Mouse (Mus musculus) kidney, adult 9 months (tissue): ENCODE data around the gene Tmem171.

Source experiments
- DNase-seq: peaks from one replicate; pipeline ENCODE4 v3.0.0; 2022

Tmem171 gene

GRCm38 (mm10) chr13:98694773-98695314 lies at the start of gene Tmem171:
Gene Tmem171 (minus strand): TSS chr13:98694834.
- DNase-seq, result peak; percentile 67

- DNase-seq, result no peak
These were observed 49.2 kb upstream of the Tmem171 start for GRCm38 (mm10) chr13:98743829-98744228.

GRCm38 (mm10) chr13:98743214-98743613 lies 48.6 kb upstream of the Tmem171 start:
- no peak for DNase-seq

DNA sequence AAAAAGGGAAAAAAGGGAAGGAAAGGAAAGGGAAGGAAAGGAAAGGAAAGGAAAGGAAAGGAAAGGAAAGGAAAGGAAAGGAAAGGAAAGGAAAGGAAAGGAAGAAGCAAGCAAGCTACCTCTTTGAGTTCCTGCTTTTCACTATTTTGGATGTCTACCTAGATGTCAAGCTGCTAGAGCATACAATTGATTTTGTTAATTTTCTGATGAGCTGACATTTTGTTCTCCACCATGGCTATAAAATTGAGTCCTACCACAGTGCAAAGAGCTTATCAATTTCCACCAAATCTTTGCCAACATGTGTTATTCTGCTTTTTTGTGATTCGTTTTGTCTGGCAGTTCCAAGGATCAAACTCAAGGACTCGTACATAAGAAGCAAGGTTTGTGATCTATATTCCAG lies 43.6 kb upstream of the Tmem171 start:
- no peak for DNase-seq

DNA sequence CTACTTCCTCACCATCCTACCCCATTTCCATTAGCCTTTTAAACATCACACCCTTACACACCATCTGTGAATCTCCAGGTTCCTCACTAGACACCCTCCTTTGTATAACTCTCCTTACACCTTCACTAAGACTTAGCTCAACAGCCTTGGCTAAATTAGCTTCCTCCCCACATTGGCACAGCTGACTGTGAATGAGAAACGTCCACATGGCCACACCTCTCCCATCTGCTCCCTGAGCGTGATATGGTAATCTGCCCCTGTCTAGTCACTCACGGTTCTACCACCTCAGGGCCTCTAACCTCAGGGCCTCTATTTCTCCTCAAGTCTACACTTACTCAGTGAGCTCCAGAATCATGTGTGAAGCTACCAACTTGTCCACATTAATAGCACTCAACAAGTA lies 38.7 kb upstream of the Tmem171 start:
- DNase-seq, result no peak

DNA sequence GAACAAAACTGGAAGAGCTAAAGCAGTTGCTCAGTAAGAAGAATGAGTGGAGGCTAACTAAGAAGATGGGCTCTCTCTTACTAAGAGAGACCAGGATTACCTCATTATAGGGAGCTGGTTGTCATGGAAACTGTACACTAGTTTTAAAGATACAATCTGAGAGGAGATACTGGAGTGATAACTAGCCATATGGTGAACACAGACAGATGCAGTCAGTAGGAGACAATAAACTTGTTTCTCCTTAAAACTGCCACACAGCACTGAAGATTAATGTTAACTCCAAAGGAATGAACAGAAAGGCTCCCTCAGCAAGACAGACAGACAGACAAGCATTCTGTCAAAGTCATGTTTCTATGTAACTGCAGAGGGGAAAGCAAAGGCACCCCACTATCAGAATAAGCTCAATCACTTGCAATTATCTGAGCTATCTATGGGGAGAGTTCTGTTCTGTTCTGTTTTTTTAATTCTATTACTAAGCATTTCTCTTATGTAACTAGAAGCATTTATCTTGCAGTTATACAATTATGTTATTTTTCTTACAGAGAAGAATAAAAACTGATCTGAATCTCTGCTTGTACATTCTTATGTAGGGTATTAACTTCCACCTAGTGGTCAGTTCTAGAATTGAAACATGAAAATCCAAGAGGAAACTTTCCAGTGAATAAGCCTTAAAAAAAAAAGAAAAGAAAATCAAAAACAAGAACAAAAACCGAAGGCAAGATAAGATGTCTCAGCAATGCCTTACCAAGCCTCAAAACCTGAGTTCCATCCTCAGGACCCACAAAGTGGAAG lies 34.8 kb upstream of the Tmem171 start:
- DNase-seq, result peak; percentile 36

GRCm38 (mm10) chr13:98726494-98726893 lies 31.9 kb upstream of the Tmem171 start:
- DNase-seq, result peak; percentile 55

DNA sequence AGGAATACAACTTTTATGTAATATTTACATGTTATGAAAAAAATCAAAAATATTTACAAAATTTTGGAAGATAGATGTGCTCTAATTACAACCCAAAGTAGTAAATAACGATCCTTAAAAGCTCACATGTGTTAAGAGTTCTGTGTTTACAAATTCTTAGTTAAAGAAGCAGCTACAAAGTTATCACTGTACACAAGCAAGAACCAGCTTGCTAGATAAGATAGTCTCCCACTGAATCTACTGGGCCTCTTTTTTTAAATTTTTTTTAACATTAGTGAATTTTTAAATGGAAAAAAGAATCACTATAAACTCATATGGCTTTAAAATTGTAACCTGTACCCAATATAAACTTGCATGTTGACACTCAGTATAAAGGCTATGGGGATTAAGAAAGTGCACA lies 28.8 kb upstream of the Tmem171 start:
- DNase-seq, result no peak

GRCm38 (mm10) chr13:98722296-98722695 lies 27.7 kb upstream of the Tmem171 start:
- DNase-seq, result no peak

- no peak for DNase-seq
These were observed 21.5 kb upstream of the Tmem171 start for GRCm38 (mm10) chr13:98716176-98716575.

DNA sequence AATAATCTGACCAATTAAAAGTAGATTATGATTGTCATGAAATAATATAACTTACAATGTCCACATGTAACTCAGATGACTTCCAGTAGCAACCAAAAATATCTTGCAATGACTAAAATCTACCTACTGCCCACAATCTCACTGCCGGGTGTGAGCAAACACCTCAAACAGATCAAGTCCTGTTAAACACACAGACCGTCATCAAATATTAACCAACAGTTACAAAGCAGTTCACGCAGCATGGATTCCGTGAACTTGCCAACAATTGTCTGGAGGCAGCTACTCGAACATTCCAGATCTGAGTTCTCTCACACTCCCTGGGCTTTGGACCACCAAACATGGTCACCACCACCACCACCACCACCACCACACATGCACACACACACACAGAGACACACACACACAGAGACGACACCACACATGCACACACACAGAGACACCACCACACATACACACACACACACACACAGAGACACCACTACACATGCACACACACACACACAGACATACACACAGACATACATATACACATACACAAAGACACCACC lies 20.9 kb upstream of the Tmem171 start:
- peak; percentile 51 for DNase-seq

DNA sequence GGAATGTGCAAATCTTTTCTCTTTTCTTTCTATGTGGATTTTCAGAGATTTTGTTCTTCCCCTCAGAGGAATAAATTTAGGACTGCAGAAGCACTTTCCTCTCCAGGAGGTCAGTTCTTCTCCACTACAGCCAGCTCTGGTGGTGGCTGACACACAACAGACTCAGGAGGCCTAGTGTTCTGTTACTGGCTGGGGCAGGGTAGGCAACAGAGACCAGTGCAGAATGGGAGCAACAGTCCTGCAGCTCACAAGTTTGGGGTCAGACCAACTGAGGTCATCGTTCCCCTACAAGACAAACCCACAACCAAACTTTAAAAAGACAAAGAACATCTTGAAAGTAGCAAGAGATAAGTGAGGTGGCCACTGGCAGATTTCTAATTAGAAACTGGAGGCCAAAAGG lies 16.0 kb upstream of the Tmem171 start:
- DNase-seq, result no peak

- DNase-seq, result no peak
These were observed 15.6 kb upstream of the Tmem171 start for GRCm38 (mm10) chr13:98710236-98710635.

- DNase-seq, result no peak
These were observed 10.9 kb upstream of the Tmem171 start for GRCm38 (mm10) chr13:98705501-98705900.

- no peak for DNase-seq
These were observed 9.2 kb upstream of the Tmem171 start for GRCm38 (mm10) chr13:98703786-98704185.

DNA sequence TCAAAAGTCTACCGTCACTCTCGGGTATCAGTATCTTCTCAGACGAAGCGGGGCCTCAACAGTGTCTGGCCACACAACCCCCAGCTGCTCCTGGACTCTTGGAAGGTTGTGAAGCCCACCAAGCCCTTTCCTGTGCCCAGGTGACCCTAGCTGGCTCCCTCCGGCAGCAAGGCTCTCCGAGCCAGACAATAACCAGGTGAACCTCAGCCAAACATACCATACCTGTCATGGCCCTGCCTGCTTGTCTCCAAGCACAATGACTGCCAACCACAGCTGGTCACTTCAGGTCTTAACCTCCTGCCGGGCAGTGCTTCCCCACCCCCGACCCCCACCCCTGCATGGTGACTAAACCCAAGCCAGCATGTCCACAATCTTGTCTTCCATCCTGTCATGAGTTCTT lies 7.7 kb upstream of the Tmem171 start:
- no peak for DNase-seq

DNA sequence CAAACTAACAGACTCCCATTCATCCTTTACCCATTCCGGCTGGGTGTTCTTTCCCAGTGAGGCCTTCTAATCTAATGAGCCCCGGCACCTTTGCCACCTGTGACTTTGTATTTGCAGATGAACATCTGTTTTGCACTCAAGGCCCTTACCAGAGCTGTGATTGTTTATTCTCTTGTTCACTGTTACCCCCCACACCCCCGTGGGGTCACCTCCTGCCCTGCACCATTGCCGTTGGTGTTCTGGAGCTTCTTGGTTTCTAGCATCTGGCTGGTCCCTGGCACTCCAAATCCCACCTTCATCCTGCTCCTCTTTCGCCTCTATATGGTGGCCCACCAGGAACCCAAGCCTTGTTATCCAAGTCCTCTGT lies 6.7 kb upstream of the Tmem171 start:
- no peak for DNase-seq

DNA sequence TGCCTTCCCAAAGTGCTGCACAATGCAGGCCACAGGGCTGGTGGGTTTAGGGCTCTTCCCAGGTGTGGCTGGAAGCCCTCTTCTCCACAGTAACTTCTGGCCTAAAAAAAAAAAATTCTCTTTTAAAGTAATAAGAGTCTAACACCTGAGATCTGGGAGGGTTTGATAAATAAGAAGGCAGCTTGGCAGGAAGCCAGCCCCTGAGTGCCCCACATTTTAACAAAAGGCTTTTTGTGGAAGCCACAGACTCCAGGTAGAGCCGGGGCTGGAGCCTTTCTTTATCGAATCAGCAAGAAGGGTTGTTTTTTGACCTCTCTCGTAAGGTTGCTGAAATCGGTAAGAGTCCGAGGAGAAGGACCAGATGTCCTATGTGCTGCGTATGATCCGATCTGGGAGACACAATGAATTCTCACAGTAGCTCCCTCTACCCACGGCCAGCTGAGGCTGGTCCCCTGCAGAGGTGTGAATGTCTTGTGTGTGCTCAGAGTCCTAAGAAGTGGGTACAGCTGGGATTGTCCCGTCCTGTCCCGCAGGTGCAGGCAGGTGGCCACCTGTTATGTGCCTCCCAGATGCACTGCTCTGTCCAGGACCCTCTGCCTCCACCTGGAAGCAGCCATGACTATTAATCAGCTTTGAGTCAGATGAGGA lies 6.2 kb upstream of the Tmem171 start:
- DNase-seq, result no peak

- no peak for DNase-seq
These were observed 5.4 kb upstream of the Tmem171 start for GRCm38 (mm10) chr13:98699982-98700540.

- peak; percentile 43 for DNase-seq
These were observed 4.6 kb upstream of the Tmem171 start for GRCm38 (mm10) chr13:98699051-98699744.

- DNase-seq, result no peak
These were observed 2.1 kb upstream of the Tmem171 start for GRCm38 (mm10) chr13:98696716-98697115.

GRCm38 (mm10) chr13:98695546-98695945 lies 912 bp upstream of the Tmem171 start:
- peak; percentile 92 for DNase-seq

GRCm38 (mm10) chr13:98693316-98693715 lies 1.3 kb downstream of the Tmem171 start:
- peak; percentile 38 for DNase-seq
